Mouse (Mus musculus) CD4-positive, CD25-positive, alpha-beta regulatory T cell, adult 2 months (primary cell): ENCODE measurements around the gene Gm3045.
A peak's percentile ranks its signal among the peaks of the same experiment; 100 is the strongest.

ENCODE experiments used
- DNase-seq: peaks from one replicate; pipeline ENCODE4 v3.0.0-alpha.2; 2012; ENCODE audit warnings: low read depth, low spot score

The Gm3045 gene

DNA sequence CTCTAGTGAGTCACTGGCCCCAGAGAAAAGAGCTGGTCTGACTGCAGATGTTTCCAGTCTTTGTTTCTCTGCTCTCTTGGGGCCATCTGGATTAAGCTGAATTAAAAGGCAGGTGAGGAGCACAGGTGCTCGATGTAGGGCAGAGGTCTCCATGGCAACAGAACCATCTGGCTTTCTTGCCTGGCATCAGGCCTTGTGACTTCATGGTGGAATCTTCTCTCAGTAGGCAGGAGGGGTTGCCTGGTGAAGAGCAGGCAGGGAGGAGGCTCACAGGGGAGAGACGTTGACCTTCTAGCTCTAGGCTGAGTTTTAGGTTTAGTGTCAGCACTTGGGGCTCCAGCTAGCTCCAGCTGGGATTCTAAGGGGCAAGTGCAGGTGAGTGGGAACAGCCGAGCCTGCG, at the start of gene Gm3045:
TSS of gene Gm3045 (plus strand) at position 230 of the 400 bp plus-strand sequence.
- DNase-seq = no peak

DNA sequence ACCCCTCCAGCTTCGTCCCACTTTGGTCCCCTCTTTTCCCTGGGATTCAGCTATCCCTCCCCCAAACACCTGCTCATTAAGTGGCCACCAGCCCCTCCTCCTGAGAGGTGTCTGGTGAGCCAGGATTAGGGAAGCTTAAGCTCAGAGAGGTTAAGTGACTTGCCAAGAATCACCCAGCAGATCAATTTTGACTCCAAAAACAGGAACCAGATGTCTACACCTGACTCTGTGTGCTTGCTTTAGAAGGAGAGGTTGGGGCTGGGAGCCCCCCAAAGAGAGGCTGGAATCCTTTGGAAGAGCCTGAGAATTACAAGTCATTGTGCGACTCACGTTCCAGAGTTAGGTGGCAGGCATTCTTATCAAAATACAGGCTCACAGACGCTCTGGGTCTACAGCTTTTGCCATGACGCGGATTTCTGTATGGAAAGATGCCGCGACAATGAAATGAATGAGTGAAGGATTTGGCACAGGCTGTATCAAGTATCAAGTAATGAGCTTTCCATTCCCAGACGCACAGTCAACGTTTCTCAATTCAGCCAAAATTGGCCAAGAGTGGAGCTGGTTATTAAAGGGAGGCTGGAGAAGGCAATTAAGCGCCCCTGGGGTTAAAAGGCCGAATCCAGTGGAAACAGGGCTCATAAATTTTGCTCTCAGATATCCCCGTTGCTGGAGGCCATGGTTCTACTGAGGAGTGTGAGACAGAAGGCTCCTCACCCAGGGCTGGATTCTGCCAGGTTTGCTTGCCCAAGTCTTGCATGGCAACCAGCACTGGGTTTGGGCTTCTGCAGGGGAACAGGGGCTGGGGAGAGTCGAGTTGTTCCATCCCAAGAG, 45.3 kb upstream of the Gm3045 start:
- DNase-seq = no peak

DNA sequence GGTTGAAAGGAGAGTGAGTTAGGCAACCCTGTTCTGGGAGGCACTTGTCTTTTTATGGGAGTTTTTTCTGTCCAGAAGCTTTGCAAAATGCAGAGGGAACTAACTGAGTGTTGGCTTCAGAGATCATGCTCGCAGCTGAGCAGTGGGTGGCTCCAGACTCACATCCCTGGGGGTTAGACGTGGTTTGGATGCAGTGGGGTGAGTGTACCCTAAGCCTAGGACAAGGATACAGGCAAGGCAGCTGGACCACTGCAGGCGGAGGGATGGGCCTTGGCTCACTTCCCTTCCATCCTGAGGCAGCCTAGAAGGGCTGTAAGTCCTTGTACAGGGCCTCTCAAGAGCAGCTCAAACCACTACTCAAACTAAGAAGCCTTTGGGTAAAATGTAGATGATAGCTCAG, 43.0 kb upstream of the Gm3045 start:
- DNase-seq = no peak

DNA sequence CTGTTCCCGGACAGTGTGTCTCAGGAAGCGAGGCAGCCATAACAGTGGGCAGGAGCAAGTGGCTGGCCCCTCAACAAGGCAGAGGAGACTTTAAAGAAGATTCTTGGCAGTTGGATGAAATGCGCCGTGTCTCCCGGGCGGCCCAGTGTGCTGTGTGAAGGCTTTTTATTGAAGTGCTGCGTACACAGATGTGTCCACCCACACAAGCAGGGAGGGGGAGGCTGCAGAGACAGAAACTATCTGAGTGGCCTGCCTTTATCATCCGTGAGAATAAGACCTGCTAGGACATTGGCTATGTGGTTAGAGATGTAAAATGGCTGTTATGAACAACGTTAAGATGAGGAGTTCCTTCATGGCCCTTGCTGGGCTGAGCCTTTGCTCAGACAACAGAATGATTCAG, 40.0 kb upstream of the Gm3045 start:
- no peak for DNase-seq

DNA sequence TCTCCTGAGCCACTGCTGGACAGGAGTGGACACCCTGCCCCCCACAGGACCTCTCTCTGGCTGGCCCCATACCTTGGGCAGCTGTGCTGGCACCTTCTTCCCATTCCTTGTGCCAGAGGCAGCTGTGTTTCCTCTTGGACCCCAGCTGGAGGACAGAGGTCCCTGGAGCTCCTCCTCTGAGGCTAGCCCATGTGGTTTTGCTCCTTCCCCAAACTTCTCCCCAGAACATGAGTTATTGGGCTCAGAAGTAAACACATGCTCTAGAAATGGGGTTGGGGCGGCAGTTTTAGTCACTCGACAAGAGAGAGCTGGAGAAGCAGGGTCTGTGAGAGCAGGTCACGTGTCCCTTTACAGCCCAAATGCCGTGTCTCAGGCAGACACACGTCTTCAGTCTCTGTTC, 39.0 kb upstream of the Gm3045 start:
- no peak for DNase-seq

DNA sequence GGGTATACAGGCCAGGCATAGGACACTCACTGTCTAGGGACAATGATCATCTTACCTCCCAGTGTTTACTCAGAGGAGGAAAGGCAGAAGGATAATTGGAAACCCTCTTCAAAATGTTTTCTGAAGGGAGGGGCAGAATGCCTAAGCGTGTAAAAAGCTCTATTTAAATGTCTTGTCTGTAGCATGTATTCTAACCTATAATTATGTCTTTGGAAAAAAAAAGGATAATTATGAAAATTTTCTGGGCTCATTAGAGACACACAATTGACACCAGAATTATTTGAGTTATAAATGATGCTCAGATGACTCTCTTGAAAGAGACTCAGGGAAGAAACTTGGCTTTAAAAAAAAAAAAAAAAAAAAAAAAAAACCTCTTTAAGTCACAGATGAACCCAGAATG, 38.4 kb upstream of the Gm3045 start:
- DNase-seq = no peak

DNA sequence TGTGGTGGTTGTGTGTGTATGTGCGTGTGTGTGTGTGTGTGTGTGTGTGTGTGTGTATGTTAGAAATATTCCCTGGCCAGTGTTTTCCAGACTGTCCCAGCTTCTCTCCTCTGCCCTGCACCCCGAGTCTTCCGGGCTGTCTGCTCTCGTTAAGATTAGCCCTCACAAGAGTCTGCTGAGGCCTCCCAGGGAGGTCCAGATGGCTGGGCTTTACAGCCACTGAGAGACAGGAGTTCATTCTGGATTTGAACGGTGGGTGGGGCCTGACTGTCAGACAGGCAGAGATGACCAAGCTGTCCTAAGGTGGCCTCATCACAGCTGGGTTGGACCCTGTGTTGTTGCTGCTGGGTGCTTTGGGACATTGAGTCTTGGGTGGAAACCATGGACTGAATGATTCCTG, 28.8 kb upstream of the Gm3045 start:
- DNase-seq = no peak

DNA sequence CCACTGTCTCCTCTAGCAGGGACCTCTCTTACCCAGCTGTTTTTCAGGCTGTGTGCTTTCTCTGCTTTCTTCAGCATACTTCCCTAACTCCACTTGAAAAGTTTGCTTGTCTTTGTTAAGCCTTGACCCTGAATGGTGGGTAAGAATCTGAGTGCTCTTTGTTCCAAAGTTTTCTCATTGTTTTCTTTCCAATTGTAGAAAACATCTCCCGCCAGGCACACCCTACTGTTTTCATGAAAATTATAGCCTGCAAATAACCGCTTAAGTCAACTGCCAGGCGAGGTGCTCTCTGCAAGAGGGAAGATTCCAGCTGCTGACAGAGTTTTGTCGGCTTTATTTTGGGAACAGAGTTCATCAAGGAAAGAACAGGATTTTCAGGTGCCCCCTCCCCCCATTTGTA, 25.2 kb upstream of the Gm3045 start:
- no peak for DNase-seq

DNA sequence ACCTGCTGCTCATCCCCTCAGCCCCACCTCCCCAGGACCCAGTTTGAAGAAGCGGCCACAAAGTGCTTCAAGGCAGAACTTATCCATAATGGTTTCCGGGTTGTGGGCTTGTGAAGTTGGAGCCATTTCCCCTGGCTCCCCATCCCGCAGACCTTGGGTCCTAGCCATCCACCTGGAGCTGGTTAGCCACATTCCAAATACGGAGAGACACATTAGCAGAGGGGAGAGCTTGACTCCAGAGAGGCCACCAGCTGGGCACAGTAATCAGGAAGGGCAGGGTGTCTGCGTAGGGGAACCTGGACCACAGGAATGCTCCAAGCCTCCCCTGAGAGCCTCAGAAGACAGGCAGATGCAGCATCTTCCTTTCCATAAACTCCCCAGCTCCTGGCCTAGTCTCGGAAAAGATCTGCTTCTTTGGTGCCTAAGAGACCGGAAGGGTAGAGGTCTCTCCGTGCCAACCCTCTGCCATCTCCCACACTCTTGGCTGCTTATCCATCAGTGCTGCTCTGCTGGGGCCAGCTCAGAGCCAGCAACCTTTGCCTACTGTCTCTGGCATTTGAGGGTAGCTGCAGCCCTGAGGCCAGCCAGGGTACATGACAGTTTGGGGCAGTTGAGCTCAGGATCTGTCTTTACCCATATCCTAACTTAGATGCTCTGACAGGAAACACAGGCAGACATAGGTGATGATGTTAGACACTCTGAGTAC, 22.9 kb upstream of the Gm3045 start:
- no peak for DNase-seq

DNA sequence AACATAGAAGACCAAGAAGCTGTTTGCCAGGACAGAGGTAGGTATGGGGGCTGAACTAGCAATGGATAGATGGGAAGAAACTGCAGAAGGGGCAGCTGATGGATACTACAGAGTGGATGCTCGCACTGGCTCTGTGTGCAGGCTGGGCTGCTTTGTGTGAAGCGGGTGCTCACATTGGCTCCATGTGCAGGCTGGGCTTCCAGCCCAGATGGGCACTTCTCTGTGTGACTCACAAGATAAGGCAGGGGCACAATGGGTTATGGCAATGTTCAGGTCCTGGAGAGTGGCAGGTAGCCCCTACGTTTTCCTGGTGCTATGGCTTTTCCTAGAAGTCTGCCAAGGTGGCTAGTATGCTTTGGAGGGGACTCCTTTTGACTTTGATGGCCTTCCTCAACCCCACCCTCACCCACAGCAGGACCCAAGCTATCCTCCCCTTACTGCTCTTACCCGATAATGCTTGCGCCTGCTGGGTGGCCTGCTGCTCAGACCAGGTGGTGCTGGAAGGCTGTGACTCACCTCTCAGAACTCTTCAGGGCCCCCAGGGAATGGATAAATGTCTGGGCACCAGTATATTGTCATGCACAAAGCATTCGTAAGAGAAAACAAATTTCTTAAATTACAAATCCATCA, 21.8 kb upstream of the Gm3045 start:
- DNase-seq = no peak

DNA sequence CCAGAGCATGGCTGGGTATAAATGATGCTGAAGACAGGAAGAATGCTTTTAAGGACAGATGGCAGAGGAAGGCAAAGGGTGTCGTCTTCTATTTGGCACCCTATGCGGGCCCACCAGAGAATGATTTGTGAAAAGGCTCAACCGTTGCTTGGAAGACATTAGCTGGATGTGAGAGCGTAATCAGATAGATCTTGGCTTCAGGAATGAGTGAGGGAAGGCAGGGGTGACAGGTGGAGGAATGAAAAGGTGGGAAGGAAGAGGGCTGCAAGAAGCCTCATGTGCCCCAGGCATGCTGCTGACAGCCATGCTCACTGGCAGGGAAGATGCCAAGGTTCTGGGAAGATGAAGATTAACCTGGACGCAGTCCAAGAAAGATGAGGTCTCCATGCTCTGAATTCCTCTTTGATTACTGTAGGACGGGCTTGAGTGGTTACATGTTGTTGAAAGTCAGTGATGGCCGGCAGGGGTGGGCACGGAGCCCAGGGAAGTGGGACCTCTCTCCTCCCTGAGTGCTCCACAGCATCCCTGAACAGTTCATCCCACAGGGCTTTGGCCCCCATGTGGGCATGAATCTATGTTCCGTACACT, 14.0 kb upstream of the Gm3045 start:
- no peak for DNase-seq

DNA sequence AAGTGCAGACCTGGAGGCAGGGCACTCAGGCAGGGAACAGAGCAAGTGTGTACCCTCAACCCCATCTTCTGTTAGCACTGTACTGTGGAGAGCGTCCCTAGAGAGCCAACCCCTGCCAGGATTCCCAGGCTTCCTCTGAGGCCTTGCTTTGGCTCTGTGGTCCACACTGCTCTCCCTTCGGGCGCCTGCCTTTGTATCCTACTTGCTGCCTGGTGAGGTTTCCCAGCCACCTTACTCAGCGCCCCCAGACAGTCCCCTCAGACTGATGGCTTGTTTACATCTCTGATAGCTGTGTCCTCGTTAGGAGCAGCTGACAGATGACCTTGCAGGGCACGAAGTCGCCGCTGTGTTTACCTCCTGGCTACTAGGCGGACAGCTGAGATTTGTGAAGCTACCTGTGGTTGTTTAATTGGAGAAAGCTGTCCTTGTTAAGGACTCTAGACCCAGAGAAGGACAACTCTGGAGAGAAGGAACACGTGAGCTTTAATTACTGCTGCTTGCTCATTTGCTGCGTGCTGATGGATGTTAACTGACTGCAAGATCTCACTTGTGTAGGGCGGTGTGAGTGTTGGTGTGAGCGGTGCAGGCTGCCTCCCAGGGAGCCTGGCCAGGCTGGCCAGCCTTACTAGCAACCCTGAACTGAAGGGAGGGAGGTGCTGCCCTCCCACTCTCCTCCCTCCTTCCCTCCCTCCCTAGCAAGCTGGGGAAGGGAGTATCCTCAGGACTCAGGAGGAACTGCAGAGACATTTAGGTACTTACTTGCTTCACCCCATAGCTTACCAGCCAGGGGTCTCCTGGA, 7.5 kb upstream of the Gm3045 start:
- no peak for DNase-seq

DNA sequence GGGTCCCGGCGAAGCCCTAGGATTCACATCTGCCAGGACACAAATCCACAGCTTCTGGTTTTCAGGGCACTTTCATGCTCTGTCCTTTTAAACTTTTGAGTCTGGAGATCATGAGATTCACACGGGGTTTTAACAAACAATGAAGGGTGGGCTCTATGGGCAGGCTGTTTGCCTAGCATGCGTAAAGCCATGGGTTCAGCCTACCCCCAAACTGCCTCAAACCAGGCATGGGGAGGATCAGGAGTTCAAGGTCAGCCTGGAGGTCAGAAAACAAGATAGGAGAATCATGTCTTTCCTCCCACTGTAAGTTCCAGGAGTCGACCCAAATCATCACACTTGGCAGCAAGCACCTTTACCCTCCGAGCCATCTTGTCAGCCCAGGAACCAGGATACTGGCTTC, 6.9 kb upstream of the Gm3045 start:
- DNase-seq = no peak

DNA sequence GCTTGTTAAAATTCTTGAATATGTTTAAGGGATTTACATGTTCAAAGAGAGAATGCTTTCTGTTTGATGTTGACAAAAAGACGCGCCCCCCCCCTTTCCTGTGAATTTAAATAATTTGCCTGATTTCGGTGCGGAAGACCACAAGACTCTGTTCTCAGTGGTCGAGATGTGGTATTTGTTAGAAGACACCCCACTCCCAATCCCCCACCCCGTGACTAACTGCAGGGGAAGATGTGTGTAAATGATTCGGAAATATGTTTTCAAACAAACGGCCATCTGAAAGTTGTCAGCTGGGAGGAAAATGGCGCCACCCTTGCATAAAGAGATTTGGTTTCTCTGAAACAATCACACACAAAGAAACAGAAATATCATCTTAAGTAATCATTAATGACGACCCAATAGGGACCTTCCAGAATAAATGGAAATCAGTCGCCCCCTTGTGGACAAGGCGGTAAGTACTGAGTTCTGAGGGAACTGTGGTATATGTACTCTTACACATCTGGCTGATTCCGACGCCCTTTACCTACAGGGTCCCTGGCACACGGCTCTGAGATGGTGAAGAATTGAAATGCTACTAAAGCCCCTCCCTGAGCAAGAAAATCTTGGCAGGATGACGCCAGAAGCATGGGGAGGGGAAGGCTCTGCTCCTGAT, 4.2 kb upstream of the Gm3045 start:
- peak; percentile 56 for DNase-seq

DNA sequence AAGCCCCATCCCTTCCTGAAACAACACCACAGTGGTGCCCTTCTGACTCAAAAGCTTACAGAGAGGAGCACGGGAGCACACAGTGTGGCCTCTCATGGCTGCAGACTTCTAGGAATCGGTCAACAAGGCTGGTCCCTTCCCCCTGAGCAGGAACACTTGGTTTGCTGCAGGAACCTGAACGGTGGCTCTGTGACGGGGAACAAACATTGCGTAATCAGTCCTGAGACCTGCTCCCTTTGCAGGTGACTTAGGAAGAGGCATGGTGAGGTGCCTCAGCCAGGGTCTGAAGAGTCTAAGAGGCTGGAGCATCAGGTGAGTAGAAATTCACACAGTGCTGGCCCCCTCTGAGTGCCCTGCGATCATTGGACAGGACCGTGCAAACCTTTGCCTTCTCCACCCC, 463 bp upstream of the Gm3045 start:
- DNase-seq = no peak

DNA sequence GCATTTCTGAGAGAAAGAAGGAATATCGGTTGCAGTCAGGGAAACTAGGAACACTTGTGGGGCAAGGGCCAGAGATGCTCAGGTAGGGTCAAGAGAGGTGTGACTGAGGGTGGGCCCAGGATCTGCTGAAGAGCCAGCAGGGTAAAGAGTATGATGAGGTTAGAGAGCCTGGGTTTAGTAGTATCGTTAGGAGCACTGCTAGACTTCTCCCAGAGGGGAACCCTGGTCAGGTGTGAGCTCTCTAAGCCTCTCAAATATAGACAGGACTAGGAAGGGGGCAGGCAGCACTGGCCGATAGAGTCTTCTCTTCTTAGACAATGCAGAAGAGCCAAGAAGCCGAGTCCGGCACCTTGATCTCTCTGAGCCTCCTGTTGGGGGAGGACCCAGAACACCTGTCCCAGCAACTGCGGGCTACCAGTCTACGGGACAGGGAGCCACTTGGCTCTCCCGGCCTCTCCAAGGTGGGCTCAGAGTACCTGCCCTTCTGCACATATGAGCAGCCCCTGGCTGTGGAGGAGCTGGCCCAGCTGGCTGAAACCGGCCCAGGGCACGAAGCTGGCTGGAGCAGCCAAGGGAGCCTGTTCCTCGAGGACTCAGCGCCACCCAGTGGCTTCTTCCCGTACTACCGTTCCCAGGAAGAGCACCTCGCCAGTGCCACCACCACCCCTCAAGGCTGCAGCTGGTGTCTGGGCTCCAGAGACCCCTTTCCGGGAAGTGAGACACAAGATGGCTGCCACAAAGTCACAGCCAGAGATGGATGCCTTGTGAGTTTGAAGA, 2.5 kb downstream of the Gm3045 start:
- peak; percentile 55 for DNase-seq

DNA sequence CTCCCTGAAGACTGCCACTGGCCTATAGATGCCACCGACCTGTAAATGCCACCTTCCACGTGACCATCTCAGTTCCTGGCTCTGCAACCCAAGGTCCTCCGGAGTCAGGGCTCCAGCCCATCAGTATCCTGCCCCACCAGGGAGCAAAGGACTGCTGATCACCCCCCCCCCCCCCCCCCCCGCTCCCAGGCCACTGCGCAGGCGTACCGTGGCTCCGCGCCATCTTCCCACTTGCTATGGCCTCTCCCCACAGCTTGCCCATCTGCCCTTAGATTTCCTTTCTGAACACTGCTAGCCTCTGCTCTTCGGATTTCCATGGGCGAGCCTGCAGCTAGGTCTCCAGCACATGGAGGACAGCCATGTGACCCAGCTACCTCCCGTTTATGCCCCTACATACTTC, 6.1 kb downstream of the Gm3045 start:
- no peak for DNase-seq

DNA sequence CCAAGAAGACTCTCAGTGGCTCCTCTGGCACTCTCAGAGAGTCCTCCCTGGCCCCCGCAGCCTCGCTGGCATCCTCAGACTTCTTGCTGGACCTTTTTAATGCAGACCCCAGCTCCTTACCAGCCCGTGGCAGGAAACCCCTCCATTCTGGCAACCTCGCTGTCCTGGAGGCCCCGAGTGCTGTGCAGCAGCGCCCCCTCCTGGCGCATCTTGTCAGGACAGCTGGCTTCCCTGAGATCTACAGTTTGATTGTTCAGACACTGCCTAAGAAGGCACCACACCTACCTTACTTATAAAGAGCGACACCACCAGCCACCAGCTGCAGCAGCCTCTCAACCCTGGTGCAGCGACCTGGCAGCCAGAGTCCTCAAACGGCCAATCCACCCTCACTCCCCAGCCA, 7.1 kb downstream of the Gm3045 start:
- DNase-seq = peak; percentile 41

DNA sequence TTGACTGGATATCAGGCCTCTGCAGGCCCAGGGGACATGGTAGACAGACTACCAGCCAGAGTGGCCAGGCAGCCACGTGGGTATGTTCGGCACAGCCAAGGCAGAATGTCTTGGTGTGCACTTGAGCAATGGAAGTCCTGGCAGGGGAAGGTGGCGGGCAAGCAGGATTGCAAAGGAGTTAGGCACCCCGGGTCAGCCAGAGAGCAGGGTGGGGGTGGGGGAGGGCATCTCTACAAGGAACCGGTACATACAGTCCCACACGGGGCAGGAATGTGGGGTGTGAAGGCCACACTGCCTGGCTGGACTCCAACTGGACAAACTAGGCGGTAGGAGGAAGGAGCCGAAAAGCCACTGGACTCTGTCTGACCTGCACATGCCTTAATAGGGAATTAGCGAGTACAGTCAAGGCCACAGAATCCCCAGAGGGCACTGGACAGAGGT, 7.9 kb downstream of the Gm3045 start:
- DNase-seq = no peak

DNA sequence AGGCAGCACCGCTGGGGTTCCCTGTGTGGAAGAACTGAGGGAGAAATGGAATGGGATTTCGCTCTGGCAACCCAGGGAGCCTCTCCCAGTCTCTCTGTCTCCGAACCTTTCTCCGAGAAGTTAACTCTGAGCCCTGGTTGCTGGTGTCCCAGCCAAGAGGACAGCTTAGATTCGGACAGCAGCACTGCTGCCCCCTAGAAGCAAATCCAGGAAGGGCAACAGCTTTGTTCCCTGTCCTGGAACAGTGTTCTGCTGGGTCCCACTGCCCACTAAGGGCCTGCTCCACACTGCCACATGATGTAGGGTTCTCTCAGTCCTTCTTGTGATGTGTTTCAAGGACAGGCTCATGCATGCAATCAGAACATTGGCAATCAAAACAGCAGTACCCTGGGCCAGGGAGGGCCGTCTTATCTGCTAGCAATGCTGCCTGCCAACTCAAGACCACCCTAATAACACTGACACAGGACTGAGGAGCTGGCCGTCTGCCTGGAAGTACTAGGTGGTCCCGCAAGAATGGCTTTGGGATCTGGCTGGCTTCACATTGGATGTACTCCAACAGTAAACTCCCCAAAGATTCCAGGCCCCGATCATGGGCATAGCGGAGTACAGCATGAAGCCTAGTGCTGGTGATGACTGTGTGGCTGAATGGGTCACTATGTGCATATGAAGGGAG, 9.4 kb downstream of the Gm3045 start:
- DNase-seq = no peak
